Mouse (Mus musculus): ENCODE data around the gene Ube4b. TPM values are rescaled to one million over a fixed set of nuclear protein-coding genes. Genes with fewer than 3 reads are reported as not detected.

Ube4b gene
- polyA plus RNA-seq (2014; fragmentation: Nextera tagmentation; extraction: Ambion mirVana): 40.0 and 41.3 TPM in 2 replicates

DNA sequence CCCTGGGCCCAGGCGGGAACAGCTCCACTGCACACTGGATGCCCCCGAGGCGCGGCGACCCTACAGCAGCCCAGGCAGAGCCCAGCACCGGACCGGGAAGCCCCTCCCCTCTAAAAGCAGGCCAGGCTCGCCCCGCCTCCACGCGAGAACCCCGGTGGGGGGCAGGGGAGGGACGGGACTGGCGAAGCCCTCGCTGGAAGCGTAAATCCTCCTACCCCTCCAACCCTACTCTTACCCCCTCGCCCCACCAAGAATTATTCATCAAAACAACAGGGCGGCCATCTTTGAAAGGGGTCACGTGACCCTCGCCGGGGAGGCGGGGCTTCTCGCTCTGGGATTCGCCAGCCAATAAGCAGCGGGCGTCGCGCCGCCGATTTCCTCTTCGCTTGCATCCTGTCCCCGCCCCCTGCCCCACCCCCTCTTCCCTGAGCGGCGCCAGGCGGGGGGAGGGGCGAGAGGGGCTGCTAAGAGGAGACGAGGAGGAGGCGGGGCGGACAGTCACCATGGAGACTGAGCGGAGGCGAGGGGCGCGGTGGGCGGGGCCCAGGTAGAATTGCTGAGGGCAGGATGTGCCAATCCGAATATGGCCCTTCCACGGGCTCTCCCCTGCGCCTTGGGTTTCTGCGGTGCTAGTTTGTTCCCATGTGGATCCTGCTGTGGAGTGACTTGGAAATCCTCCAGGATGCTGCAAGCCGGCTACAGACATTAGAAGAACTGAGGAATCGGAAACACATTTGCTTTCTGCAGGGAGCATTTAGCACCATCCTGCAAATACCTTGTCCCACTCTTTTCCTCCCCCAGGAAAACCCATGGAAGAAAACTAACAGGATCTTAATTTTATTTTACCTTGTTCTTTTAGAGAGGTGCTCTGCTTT is at the start of gene Ube4b:
TSS of gene Ube4b (minus strand) at position 425 of the 875 bp plus-strand sequence.
- ATAC-seq (ENCODE audit: insufficient read depth): peak; percentile 95

DNA sequence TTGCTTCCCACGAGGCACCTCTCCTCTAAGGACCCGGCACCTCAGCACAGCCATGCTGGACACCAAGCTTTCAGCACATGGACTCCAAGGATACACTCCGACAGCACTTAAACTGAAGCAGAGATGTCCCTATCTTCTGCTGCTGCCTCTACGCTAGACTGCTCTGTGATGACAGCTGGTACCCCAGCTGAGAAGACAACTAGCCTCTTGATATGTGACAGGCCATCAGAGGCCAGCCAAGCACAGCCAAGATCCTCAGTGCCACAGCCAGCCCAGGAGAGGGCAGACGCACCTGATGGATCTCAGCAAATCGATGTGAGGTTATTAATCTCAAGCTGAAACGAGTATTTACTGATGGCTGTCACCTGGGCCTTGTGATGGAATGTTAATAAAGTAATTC is 48.5 kb upstream of the Ube4b start:
- no peaks in the 10 kb centered on the region for H3K27me3 ChIP-seq (ENCODE audit: insufficient read depth, low read length)
- no peaks in the 10 kb centered on the region for H3K4me1 ChIP-seq (ENCODE audit: insufficient read depth)
- WGBS: 57% methylated on average over 7 of the region's 7 CpGs
- H3K36me3 ChIP-seq (ENCODE audit: insufficient read depth): peaks cover 5% of the 10 kb centered on the region; the same call in 1 of the 2 replicates
- no peak overlapping the region for H3K4me2 ChIP-seq
- no peak overlapping the region for H3K9ac ChIP-seq
- no peak for DNase-seq
- no peak for TF ChIP-seq CTCF (IDR thresholded peaks at IDR 0.05; ENCODE audit: low read depth)
- no peak for ATAC-seq (ENCODE audit: insufficient read depth)
- no peaks in the 10 kb centered on the region for H3K9me3 ChIP-seq (ENCODE audit: low read depth, low read length)
- H3K4me3 ChIP-seq (ENCODE audit: low read depth, low read length): no peak overlapping the region
- no peak overlapping the region for H3K27ac ChIP-seq (ENCODE audit: low read depth)

More for the DNA sequence above, at the start of gene Ube4b:
- Histone ChIP-seq H3K27ac (ENCODE audit: low read depth) (peak within 1 kb of the TSS; percentile 98), H3K4me2 (peak within 1 kb of the TSS; percentile 66), H3K9me3 (ENCODE audit: low read depth, low read length) (no peaks in the 10 kb centered on the region), H3K4me3 (ENCODE audit: low read depth, low read length) (peak within 1 kb of the TSS; percentile 98), H3K36me3 (ENCODE audit: insufficient read depth) (0 out of 2 replicates have a peak, but pooled peaks cover 4% of the 10 kb centered on the region), H3K27me3 (ENCODE audit: insufficient read depth, low read length) (no peaks in the 10 kb centered on the region), H3K9ac (peak within 1 kb of the TSS; percentile 94), H3K4me1 (ENCODE audit: insufficient read depth) (no peaks in the 10 kb centered on the region)
- no peak for TF ChIP-seq CTCF (IDR thresholded peaks at IDR 0.05; ENCODE audit: low read depth)
- peak; percentile 100 for DNase-seq
- under 1% methylated on average over 47 of the region's 50 CpGs for WGBS

DNA sequence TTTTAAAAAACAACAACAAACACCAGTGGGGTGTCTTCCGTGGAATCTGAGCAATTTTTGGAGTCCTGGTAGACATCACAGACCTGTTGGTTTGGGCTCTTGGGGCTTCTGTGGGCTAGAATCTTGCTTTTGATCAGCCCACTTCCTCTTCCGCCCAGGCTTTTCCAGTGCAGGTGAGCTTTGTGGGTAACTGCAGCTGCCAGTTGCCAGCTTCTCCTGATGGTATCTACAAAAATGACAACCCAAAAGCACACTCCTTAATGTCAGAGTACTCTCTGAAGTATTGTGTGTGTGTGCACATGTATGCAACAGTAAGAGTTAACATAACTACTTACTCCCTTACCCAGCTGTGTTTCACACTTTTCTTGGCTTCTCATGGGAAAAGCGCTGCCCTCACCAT is 43.0 kb upstream of the Ube4b start:
- H3K36me3 ChIP-seq (ENCODE audit: insufficient read depth): peaks cover 17% of the 10 kb centered on the region; the same call in 1 of the 2 replicates
- H3K4me1 ChIP-seq (ENCODE audit: insufficient read depth): no peaks in the 10 kb centered on the region
- ATAC-seq (ENCODE audit: insufficient read depth) (no peak), DNase-seq (no peak)
- H3K9ac ChIP-seq: no peak overlapping the region
- no peaks in the 10 kb centered on the region for H3K27me3 ChIP-seq (ENCODE audit: insufficient read depth, low read length)
- WGBS: 97% methylated on average over 3 of the region's 3 CpGs
- H3K4me3 ChIP-seq (ENCODE audit: low read depth, low read length): no peak overlapping the region
- no peak overlapping the region for H3K27ac ChIP-seq (ENCODE audit: low read depth)
- no peaks in the 10 kb centered on the region for H3K9me3 ChIP-seq (ENCODE audit: low read depth, low read length)
- no peak overlapping the region for H3K4me2 ChIP-seq
- no peak for TF ChIP-seq CTCF (IDR thresholded peaks at IDR 0.05; ENCODE audit: low read depth)

DNA sequence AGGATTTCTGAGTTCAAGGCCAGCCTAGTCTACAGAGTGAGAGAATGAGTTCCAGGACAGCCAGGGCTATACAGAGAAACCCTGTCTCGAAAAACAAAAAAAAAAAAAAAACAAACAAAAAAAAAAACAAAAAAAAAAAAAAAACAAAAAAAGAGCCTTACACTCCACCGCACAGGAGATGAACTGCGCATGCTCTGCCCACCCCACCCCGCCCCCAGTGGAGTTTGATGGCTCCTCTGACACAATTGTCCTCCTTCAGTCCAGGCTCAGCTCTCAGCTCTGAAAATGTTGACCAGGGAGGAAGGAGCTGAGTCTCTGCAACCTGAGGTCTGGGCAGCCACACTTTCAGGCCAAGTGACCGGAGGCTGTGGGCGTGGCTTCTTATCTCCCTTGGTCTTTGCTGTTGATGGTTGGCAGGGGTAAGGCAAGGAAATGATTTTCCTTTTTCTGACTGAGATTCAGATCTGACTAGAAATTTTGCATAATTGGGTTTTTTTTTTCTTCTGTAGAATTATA is 36.9 kb upstream of the Ube4b start:
- H3K9me3 ChIP-seq (ENCODE audit: low read depth, low read length): no peaks in the 10 kb centered on the region
- DNase-seq: no peak
- no peaks in the 10 kb centered on the region for H3K27me3 ChIP-seq (ENCODE audit: insufficient read depth, low read length)
- no peak overlapping the region for H3K4me3 ChIP-seq (ENCODE audit: low read depth, low read length)
- no peak for ATAC-seq (ENCODE audit: insufficient read depth)
- no peak overlapping the region for H3K9ac ChIP-seq
- H3K4me1 ChIP-seq (ENCODE audit: insufficient read depth): no peaks in the 10 kb centered on the region
- no peak overlapping the region for H3K27ac ChIP-seq (ENCODE audit: low read depth)
- 63% methylated on average over 6 of the region's 6 CpGs for WGBS
- 0 out of 2 replicates have a peak, but pooled peaks cover 8% of the 10 kb centered on the region for H3K36me3 ChIP-seq (ENCODE audit: insufficient read depth)
- TF ChIP-seq CTCF (IDR thresholded peaks at IDR 0.05; ENCODE audit: low read depth): no peak
- no peak overlapping the region for H3K4me2 ChIP-seq

DNA sequence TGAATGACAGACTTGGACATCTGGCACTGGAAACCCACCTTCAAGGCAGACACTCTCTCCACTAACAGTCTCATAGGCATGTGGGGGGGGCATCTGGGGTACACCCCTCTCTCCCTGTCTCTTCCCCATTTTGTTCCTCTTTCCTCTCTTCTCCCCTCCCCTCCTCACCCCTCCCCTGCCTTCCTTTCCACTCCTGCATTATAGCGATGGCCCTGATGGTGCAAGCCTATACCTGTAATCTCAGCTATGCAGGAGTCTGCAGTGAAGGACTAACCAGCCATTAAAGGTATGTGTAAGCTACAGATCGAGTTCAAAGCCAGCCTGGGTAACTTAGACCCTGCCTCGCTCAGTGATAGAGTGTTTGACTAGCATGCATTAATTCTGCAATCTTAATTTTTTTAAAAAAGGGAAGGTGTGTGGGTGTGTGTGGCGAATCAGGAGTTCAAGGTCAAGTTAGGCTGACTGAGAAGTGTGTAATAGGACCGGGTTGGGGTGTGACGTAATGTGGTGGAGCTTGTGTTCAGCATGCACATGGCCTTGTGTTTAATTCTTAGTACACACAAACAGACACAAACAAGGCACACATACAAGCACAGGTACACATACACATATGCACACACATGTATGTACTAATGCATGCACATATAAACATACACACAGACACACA is 35.9 kb upstream of the Ube4b start:
- WGBS: 70% methylated on average over 6 of the region's 6 CpGs
- no peaks in the 10 kb centered on the region for H3K9me3 ChIP-seq (ENCODE audit: low read depth, low read length)
- no peak overlapping the region for H3K4me2 ChIP-seq
- DNase-seq (no peak), ATAC-seq (ENCODE audit: insufficient read depth) (no peak)
- no peak for TF ChIP-seq CTCF (IDR thresholded peaks at IDR 0.05; ENCODE audit: low read depth)
- no peak overlapping the region for H3K9ac ChIP-seq
- no peaks in the 10 kb centered on the region for H3K27me3 ChIP-seq (ENCODE audit: insufficient read depth, low read length)
- no peak overlapping the region for H3K27ac ChIP-seq (ENCODE audit: low read depth)
- H3K4me3 ChIP-seq (ENCODE audit: low read depth, low read length): no peak overlapping the region
- 0 out of 2 replicates have a peak, but pooled peaks cover 2% of the 10 kb centered on the region for H3K36me3 ChIP-seq (ENCODE audit: insufficient read depth)
- no peaks in the 10 kb centered on the region for H3K4me1 ChIP-seq (ENCODE audit: insufficient read depth)

DNA sequence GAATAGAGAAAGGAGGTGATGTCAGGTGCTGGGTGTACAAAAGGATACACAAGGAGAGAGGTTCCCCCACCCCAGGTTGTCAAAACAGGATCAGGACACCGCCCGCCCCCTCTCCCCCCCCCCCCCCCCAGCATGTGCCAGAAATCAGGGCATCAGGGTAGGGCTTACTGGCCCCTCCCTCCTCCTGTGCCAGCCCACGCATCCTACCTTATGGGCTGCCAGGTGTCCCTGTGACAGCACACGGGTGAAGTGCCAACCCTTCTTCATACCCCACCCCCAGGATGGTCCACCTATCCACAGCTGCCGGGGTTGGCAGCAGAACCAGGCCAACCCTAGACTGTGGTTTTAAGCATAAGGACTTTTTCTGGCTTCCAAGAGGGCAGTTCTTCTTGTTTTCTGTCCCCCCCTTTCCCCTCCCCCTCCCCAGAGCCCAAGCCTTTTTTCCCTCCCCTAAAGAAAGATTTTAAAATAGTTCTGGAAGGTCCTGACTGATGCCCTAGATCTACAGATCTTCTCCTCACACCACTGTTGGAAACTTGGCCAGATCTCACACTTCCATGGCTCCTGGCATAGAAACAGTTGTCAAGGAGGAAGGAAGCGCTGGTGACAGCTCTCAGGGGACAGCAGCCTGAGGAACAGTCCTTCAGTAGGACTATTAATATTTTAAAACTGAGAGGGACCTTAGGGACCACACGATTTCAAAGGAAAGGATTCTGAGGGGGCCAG is 35.2 kb upstream of the Ube4b start:
- DNase-seq (peak; percentile 29), ATAC-seq (ENCODE audit: insufficient read depth) (no peak)
- Histone ChIP-seq H3K4me2 (no peak overlapping the region), H3K4me3 (ENCODE audit: low read depth, low read length) (no peak overlapping the region), H3K27ac (ENCODE audit: low read depth) (no peak overlapping the region), H3K27me3 (ENCODE audit: insufficient read depth, low read length) (no peaks in the 10 kb centered on the region), H3K9ac (no peak overlapping the region), H3K36me3 (ENCODE audit: insufficient read depth) (no peaks in the 10 kb centered on the region), H3K4me1 (ENCODE audit: insufficient read depth) (no peaks in the 10 kb centered on the region), H3K9me3 (ENCODE audit: low read depth, low read length) (no peaks in the 10 kb centered on the region)
- TF ChIP-seq CTCF (IDR thresholded peaks at IDR 0.05; ENCODE audit: low read depth): no peak
- 56% methylated on average over 7 of the region's 7 CpGs for WGBS

All from lung, embryonic 14.5 days (tissue).